Mouse (Mus musculus): Measurements from ENCODE around the gene Tcf7. TPM values are rescaled to one million over a fixed set of nuclear protein-coding genes. Genes with fewer than 3 reads are reported as not detected.

The Tcf7 gene
- 7.2 and 8.3 TPM in 2 replicates for polyA plus RNA-seq (2012; rRNA removed)

DNA sequence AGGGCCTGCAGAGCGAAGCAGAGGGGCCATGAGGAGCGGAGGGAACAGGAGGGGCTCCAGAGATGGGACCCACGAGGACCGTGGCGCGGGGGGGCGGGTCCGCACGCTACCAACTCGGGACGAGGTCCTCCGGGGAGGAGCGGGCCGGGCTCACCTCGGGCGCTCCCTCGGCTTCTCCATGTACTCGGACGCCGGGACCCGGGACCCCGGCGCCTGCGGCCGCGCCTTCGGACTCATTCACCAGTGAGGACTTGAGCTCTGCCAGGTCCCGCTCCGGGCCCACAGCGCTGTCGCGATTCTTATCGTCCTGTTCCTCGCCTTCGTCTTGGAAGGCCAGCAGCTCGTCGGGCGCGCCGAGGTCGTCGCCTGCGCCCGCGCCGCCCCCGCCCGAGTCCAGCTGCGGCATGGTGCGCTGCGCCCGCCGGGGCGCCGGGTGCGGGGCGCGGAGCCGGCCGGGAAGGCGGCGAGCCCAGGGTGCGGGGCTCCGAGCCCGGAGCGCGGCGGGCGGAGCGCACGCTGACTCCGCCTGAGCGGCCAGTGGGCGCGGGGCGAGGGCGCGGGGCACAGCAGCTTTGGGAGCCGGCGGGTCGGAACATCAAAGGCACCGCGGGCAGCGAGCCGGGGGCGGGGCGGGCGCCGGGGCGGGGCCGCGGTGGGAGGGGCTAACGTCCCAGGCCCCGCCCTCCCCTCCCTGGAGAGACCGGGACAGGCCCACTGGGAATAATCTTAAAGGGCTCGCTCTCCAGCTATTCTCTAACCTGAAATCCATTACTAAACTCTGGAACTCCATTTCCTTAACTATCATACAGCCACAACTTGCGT is at the start of gene Tcf7:
Gene Tcf7 (minus strand): TSS at position 241 of the 822 bp plus-strand sequence.

DNA sequence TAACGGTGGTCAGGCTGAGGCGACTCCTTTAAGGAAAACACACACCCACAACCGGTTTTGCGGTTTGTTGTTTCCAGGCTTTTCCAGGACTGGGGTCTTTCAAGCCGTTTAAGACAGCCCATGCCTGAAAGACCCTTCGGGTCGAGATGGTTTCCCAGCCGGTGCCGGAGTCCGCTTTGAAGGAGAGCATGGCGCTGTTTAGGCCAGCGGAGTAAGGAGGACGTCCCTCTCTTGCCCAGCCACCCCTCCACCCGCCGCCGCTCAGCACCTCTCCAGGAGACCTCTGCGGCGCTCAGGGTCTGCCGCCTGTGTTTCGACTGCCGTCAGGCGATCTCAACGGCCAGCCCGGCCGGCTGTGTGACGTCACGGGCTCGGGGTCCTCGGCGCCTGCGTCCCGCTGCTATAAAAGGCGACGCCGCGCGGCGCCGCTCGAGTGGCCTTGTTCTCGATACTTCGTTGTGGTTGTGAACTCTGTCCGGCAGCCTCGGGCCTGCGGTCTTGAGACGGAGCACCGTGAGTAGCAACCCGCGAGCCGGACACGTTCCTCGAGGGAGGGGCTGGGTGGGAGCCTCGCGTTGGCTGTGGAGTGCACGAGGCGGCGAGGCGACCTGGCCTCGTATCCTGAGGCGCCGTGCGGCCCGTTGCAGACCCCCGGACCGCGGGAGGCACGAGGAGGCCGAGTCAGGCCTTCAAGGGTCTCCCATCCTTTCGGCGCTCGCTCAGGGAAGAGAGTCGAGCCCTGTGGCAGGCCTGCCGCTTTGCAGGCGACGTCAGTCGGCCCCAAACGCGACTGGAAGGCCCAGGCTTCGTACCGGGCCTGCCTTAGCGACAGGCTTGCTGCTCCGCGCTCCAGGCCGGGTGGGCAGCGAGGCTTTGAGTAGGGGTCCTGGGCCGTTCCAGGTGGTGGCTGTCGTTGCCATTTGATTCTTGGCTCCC is 50.9 kb downstream of the Tcf7 start, which contains the start of gene Skp1a:
Gene Skp1a (plus strand): TSS at position 390 of the 936 bp plus-strand sequence.

GRCm38 (mm10) chr11:52213887-52214286 is 68.9 kb downstream of the Tcf7 start, which contains the start of gene Olfr1371:
Gene Olfr1371 (minus strand): TSS chr11:52213987.

Other genes starting within 250 kb of the Tcf7 start
- gene Ppp2ca, start 184.3 kb downstream of the Tcf7 start, polyA plus RNA-seq (2012; rRNA removed): 47.9 and 59.0 TPM in 2 replicates
- not detected in 2 replicates for gene Olfr1373, start 137.5 kb downstream of the Tcf7 start, polyA plus RNA-seq (2012; rRNA removed)
- gene Olfr1371, start 69.0 kb downstream of the Tcf7 start, polyA plus RNA-seq (2012; rRNA removed): not detected in 2 replicates
- 8.0 and 9.7 TPM in 2 replicates for gene Skp1a, start 51.0 kb downstream of the Tcf7 start, polyA plus RNA-seq (2012; rRNA removed)
- gene Vdac1, start 77.8 kb upstream of the Tcf7 start, polyA plus RNA-seq (2012; rRNA removed): 72.5 and 75.6 TPM in 2 replicates
- gene 9530068E07Rik, start 113.4 kb upstream of the Tcf7 start, polyA plus RNA-seq (2012; rRNA removed): 133 and 174 TPM in 2 replicates